Mouse (Mus musculus) heart, postnatal 25 days (tissue): ENCODE measurements at regions not wholly inside any gene's neighbourhood (a gene's known extent, or its start where the extent isn't known, plus 50 kb on each side); places are given as distances from the start of the nearest gene placed in this dataset.
A peak's percentile ranks its signal among the peaks of the same experiment; 100 is the strongest.

Experiments
- DNase-seq: peaks from one replicate; pipeline ENCODE4 v3.0.0; 2022; ENCODE audit warnings: low spot score
- intact Hi-C: fragments of 180-260 bp; cut with DNase I; formaldehyde crosslinking; loops from one replicate; pipeline ENCODE4 v1.15.1; 2025

DNA sequence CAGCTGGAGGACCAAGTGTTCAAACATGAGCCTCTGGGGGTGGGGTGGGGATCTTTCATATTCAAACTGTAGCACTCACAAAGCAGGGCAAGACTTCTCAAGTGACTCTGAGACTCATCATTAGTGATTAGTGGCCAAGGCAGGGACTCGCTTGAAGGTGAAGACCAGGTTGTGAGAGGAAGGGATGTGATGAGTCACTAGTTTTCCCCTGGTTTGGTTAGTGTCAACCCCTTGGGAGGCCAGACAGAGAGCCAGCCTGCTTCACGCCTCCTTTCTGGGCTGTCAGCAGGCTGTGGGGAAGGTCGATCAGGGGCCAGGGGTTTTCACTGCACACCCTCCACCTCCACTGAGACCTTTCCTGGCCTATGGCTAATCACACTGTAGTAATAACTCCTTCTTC, 65.2 kb downstream of the Slc30a10 start:
- intact Hi-C loops: no loop called here
- no peak for DNase-seq

DNA sequence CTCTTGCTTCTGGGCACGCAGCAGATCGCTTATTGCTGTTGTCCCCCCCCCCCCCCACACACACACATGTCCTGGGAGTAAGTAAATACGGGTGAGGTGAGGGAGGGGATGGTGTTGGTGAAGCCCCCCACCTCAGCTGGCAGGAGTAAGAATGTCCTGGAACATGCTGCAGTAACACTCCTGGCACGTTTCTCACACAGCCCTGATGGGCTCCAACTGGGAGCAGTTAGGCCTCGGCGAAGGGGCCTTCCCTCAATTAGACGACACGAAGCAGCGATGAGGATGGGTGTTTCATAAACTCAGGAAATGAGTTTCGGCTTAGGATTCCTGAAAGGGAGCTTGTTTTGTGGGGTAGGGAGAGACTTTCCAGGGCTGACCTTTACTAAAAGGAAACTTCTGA, 69.4 kb downstream of the Slc30a10 start:
- intact Hi-C loops: no loop called here

DNA sequence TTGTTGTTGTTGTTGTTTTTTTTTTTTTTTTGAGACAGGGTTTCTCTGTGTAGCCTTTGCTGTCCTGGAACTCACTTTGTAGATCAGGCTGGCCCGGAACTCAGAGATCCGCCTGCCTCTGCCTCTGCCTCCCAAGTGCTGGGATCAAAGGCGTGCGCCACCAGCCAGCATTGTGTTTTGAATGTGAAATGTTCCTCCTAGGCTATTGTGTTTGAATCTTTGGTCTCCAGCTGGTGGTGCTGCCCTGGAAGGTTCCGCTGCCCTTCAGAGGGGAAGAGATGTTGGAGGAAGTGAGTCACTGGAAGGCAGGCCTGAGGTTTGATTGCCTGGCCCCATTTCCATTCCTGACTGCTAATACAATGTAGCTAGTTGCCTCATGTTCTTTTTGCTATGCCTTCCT, 78.8 kb downstream of the Slc30a10 start:
- intact Hi-C loops: no loop called here
- DNase-seq: no peak

More for the DNA sequence above, 69.4 kb downstream of the Slc30a10 start:
- DNase-seq: no peak

DNA sequence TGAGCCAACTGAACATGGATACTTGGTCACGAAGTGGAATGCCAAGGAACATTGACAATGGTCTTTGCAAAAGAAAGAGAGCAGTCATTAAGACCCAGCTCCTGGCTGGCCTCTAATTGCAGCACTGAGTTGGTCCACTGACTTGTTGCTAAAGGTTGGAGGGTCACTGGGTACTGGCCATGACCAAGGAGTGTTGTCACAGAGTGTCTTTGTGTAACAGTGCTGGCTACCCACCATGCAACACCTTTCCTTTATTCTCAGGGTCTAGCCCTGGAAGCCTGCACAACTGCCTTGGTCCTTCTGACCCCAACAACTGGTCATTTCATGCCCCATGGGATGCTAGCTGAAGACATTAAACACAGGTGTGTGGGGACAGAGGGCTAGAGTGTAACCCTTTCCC, 79.5 kb downstream of the Slc30a10 start:
- intact Hi-C loops: no loop called here
- DNase-seq: no peak

DNA sequence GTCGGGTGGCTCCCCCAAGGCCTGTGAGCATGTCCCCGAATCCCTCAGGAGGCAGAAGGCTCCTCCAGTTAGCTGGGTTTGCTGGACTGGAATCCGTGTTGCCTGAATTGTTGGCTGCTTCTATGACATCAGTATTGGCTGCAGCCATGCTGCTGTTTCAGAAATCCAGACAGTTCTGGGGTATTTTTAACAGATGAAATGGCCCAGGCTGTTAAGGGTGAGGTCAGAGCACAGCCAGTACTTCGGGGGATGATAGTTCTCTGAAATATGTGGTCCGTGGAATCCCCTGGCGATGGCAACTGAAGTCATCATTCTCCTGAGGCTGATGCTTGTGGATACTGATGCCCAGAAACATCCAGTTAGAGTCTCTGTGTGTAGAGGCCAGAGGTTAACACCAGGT, 80.7 kb downstream of the Slc30a10 start:
- intact Hi-C loops: no loop called here
- DNase-seq: peak; percentile 21

DNA sequence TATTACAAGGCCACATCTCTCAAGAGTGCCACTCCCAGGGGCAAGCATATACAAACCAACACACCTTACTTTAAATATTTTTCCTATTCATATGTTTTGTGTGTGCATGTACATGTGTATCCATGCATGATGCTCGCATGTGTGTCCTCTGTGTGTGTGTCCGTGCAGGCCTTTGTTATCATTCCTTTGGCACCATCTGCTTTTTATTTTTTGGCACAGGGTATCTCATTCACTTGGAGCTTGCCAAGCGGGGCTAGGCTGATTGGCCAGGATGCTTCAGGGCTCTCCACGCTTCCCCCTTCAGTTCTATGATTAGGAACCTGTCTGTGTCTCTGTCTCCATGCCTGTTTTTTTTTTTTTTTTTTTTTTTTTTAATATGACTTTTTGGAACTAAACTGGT, 82.6 kb downstream of the Slc30a10 start:
- intact Hi-C loops: no loop called here
- no peak for DNase-seq

DNA sequence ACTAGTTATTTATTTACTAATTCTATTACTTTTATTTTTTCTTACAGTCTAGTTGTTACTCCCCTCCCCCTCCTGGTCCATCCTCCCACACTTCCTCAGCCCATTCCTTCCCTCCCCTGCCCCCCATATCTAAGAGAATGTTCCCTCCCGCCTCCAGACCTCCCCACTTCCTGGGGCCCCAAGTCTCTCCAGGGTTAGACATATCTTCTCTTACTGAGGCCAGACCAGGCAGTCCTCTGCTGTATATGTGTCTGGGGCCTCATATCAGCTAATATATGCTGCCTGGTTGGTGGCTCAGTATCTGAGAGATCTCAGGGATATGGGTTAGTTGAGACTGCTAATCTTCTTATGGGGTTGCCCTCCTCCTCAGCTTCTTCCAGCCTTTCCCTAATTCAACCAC, 84.8 kb downstream of the Slc30a10 start:
- DNase-seq: no peak
- intact Hi-C loops: no loop called here

DNA sequence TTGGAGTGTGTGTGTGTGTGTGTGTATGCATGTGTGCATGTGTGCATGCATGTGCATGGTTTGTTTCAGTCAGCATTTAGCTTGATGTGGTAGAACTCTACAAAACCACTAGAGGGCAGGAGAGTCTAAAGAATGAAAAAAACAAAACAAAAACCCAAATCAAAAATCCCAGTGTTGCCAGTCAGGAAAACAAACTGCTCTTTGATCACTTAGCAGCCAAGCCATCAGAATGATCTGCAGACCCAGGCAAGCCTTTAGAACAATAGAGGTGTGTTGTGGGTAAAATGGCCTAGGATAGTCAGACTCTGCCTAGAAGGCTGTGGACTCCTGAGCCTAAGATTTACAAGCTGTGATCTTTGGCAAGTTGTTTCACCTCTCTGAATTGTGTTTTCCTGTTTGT, 91.7 kb downstream of the Slc30a10 start:
- no peak for DNase-seq

DNA sequence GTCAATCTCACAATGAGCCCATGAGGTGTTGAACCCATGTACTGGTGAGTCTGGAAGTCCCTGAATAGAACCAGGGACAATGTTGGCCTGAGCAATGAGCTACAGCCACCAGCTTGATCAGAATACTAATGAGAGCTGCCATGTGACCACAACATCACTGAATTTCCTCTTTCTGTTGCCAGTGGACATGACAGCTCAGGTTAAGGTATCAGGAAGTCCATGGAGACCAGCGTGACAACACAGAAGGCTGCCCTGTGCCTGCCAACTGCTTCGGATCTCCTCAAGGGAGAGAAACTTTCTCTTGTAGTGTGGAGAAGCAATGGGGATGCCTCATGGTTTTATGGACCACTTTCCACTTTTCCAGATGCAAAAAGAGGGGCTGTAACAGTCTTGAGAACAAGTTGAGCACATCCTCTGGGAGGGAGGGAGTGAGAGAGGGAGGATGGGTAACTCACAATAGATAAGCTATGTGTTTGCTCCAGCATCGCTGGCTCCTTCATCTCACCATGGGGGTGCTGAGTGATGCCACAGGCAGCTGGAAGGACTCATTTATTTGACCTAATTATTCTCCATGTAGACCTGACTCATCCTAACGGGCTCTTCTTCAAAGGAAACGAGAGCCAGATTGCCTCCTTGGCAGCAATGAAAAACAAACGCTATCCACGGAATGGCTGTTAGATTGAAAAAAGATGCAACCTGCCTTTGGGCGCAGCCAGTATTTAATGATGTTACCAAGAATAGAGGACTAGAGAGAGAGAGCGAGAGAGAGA, 118.3 kb downstream of the Slc30a10 start:
- intact Hi-C loops: no loop called here
- DNase-seq: no peak

More for the DNA sequence above, 91.7 kb downstream of the Slc30a10 start:
- intact Hi-C loops: loop anchor here (2.0 kb wide), 1 partner anchor 1176 kb away; no protein-coding TSS in a partner anchor

DNA sequence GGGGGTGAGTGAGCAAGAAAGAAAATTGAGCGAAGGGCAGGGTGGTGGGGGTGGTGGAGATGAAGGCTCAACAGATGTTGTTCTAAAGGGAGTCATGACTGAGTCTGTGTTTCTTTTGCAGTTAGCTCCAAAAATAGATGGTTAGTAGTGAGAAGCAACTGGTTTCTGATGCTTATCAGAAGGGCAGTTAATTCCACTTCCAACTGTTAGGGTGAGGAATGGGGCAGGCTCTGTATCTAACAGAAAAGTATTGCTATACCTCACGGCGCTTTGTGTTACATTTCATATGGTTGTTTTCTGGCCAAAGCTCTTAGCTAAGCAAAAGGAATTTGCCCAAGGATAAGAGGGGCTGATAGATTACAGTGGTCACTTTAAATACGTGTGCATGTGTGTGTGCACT, 120.3 kb downstream of the Slc30a10 start:
- no peak for DNase-seq
- intact Hi-C loops: no loop called here

DNA sequence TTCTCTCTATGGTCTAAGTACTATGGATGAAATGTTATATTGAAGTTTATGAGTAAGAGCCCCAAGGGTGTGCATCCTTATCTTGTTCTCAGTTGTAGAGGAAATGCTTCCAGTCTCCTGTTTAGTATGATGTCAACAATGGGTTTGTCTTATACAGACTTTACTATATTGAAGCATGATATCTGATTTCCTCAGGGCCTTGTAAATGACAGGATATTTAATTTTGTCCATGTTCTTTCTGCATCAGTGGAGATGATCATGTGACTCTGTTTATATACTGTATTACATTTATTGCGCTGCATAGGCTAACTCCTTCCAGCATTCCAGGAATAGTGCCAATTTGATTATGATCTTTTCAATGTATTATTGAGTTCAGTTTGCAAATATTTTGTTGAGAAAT, 125.2 kb downstream of the Slc30a10 start:
- intact Hi-C loops: no loop called here
- DNase-seq: no peak

DNA sequence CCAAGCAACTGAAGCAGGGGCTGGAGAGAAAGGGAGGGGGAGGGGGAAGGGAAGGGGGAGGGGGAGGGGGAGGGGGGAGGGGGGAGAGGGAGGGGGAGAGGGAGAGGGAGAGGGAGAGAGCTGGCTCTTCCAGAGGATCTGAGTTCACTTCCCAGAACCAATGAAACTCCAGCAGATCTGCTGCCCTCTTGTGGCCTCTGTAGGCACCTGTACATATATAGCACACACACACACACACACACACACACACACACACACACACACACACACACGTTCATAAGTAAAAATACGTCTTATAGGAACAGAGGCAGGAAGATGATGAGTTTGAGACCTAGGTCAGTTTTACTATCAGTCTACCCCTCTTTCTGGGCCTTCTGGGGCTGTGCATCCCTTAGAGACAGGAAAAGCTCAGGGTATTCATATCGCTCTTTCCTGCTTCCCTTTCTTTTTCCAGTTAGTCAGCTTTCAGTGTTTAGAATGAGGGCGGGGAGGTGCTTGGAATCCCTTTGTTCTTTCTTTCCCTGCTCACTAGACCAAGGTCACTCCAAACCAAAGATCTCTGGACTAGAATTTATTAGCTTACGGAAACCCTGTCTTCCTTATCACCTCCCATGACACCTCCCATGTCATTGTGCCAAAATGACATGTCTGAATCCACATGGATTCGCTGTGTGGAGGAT, 130.7 kb downstream of the Slc30a10 start:
- DNase-seq: no peak
- intact Hi-C loops: no loop called here

DNA sequence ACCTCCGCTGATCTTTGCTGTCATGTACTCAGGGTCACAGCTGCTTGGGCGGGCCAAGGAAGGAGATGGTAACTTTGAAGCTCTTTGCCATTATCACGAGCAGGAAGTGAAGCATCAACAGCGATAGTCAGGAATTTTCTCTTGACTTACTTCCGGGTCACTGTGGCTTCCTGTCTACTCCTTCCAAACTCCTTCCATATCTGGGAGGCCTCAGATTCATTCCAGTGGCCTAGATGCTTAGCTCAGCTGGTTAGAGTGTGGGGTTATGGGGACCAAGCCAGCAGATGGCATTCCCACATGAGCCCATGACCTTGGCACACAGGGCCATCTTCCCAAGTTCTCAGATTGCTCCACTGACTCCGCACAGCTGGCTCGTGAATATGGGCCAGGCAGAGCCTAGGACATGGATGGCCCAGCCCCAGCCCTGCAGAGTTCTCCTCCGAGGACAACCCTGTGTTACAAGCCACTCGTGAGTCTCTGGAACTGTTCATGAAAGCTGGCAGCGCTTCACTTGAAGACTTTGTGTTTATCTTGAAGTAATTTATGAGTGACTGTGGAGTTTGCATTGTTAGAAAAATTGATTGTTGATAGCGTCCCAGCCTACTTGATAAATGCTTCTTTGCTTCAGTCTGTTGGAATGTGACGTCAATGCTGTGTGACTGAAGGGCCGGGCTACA, 133.2 kb downstream of the Slc30a10 start:
- DNase-seq: no peak
- intact Hi-C loops: no loop called here

DNA sequence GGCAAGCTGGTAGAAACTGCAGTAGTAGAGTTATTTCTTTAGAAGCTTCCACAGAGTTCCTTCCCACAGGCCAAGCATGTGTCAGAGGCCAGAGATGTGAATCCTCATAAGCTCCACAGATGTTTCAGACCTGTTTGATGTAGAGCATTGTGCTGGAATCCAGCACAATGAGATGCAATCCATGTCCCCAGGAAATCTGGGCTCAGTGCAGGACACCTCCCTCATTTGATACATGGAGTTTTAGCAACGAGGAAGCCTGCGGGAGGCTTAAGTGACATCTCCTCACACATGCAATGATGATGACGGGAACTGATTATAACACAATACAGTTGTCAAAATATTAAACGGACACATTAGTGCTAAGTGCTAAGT, 133.7 kb downstream of the Slc30a10 start:
- intact Hi-C loops: no loop called here
- no peak for DNase-seq

DNA sequence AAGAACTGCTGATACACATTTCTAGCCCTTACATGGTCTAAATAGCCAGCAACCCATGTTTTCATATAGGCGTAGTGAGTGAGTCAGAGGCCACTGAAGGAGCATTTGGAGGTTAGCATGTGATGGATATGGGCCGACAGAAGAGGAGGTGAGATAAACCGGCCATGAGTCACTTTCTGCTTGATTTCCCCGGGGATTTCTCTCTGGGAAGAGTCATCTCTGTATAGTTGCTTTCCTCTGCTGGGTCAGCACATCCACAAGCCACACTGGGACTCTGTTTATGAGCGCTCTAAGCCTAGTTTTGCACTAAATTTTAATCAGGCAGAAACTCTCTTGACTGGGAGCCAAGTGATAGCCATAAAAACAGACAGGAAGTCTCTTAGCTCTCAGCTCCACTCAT, 142.2 kb downstream of the Slc30a10 start:
- intact Hi-C loops: no loop called here
- DNase-seq: no peak

DNA sequence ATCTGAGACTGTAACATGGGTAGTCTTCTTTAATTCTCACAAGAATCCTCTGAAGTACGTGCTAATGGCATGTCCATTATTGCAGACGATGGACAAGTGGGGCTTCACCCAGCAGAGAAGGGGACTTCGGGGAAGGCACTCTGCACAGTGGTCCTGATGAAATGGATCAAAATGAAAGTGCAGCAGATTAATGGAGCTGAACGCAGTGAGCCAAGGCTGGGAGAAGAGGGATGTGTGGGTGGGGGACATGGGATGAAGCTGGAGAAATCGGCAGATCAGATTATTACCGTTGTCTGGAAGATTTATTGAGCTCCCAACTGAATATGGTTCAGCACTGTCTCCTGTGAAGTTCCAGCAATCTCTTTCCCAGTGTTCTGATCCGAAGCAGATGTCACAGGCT, 143.9 kb downstream of the Slc30a10 start:
- no peak for DNase-seq
- intact Hi-C loops: no loop called here

DNA sequence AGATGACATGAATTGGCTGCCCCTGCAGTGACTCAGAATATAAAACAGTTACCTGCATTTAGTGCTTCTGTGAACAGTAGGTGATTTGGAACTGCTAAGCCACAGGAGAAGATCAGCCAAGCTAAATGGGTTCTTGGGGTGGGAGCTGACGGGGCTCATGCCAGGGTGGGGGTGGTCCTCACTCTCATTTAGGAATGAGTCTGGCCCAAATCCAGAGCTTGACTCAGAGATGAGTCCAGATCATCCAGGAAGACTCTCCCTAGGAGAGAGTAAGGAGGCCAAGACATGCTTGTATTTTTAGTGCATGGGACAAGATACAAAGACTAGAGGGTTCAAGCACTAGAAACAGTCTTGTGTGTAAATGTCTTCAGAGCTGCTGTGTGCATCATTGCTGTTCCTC, 146.5 kb downstream of the Slc30a10 start:
- no peak for DNase-seq
- intact Hi-C loops: no loop called here

DNA sequence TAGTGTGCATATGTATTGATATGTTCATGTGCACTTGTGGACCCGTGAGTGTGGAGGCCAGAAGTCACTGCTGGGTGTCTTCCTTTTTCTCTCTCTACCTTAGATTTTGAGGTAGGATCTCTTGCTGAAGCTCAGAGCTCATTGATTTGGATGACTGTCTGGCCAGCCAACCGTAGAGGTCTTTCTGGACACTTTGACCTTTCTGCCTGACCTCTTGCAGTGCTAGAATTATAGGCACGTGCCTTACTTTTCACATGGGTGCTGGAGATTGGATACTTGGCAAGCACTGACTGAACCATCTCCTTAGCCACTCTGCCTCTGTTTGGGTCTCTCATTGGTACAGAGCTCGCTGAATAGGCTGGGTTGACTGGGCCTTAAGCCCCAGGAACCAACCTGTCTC, 151.3 kb downstream of the Slc30a10 start:
- no peak for DNase-seq
- intact Hi-C loops: no loop called here

DNA sequence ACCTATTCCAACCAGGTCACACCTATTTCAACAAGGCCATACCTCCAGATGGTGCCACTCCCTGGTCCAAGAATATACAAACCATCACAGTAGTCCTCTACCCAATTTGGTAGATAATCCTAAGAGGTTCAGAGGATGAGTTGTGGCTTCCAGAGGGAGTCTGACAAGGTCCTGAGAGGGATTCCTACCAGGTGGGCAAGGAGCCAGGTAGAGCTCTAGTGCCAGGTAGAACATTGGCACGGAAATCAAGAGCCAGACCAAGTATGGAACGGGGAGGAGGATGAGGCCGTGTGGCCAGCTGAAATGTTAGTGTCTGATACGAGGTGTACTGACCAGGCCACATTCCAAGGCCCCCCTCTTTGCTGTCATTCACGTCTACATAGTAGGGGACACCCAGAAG, 153.0 kb downstream of the Slc30a10 start:
- no peak for DNase-seq
- intact Hi-C loops: no loop called here

DNA sequence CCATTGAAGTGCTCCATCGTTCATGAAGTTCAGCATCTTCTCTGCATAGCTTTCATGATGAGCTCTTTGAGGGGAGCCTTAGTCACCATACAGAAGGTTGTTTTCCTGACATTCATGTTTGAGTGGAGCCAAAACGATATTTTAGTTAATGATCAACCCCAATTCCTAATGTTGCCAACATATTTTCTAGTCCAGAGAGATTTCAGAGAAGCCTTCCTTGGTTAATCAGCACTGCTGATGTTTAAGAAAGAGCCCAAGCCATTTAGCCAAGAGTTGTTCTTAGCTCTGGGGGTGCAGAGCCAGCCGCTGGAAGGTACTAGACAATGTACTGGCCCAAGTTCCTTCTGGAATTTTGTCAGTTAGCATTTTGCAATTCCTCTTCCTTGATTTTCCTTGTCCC, 153.8 kb downstream of the Slc30a10 start:
- intact Hi-C loops: no loop called here

DNA sequence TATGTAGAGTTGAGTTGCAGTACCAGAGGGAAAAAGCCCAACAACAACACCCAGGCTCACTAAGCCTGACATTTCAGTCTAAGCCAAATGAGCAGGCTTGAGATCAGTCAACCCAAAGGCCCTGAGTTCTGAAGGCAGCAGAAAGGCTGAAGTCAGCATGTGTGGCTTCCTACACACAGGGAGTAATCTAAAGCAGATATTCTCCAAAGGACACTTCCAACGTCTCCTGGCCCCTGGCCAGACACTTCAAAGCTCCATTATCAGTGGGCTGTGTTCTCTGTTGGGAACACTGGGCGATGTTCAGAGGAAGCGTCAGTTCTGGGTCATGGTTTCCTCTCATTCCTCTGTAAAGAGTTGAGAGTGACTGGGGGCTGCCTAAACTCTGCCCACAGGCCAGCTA, 155.9 kb downstream of the Slc30a10 start:
- DNase-seq: peak; percentile 1
- intact Hi-C loops: no loop called here

More for the DNA sequence above, 153.8 kb downstream of the Slc30a10 start:
- no peak for DNase-seq
